In the genomic region with DNA sequence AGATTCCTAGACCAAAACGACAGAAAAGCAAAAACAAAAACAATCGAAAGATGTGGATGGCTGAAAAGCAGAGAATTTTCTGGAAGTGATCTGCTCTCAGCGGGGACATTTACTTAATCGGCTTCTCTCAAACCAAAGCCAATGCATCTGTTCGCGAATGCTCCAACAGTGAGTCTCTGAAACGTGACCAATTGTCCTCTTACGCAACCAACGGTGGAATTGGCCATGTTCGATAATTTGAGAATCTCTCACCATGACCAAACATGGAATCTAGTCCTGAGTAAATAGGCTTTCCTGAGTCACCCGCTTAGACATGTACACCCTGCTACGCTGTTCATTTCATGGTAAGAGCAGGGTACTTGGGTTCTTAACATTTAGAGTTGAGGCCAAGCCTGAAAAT, we compare ENCODE assay signal across 1 mouse cellular context.
TF ChIP-seq lines count a peak whose summit lies in the region.

No protein-coding gene starts in this region.

TF ChIP-seq in C2C12, 6 proteins besides CTCF, POLR2A, EP300 and RAD21:
- no peak for TF ChIP-seq USF1 (IDR thresholded peaks at IDR 0.05; ENCODE audit: low read depth)
- peak; percentile 26 for TF ChIP-seq CEBPB (IDR thresholded peaks at IDR 0.05; ENCODE audit: low read depth)
- TF ChIP-seq MAX (IDR thresholded peaks at IDR 0.05) = no peak
